Mouse (Mus musculus): ENCODE results near the gene Abcg4. TPM values are rescaled to one million over a fixed set of nuclear protein-coding genes. Genes with fewer than 3 reads are reported as not detected.

The Abcg4 gene
- total and polyA plus RNA-seq, 3 experiments: 0.23 to 1.1 (median 0.72) TPM

DNA sequence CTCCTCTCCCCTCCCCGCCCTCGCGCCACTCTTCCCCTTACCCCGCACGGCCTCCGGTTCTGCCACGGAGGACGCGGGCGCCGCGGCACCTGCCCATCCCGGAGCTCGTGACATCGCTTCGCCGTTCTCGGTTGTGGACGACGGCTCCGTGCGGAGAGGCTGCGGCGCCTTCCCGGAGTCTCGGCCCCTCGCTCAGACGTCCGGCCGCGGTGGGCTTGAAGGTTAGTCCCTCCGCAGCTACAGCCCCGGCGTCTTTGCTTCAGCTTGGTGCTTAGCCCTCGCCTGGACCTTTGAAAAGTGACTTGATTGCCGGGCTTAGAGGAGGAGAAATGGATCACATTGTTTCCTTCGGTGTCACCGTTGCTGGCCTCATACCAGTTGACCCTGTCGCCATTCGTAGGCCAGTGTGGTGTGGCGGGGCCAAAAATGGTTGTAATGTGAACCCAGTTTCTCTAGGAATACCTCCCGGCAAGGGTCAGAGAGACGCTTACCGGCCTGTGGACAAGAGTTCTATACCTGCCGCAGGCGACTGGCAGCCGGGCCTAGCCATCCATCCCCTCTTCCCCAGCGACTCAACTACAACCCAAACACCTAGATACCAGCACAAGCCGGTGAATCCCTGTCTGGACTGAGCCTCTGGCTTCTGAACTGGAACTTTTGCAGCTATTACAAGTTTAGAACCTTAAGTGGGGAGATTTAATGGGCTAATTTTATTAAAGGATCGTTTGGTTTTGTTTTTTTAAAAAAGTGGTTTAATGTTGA is 47.1 kb upstream of the Abcg4 start (continued):
- TF ChIP-seq ELF1 (IDR thresholded peaks at IDR 0.05; ENCODE audit: low read depth, low read length): no peak
- no peak for TF ChIP-seq JUND (conservative IDR thresholded peaks at IDR 0.05; ENCODE audit: low read depth, low read length)
- peak; percentile 46; the same call in 1 of the 2 replicates for TF ChIP-seq UBTF (IDR thresholded peaks at IDR 0.05; ENCODE audit: low read depth, low read length)
- TF ChIP-seq MAX (IDR thresholded peaks at IDR 0.05; ENCODE audit: low read length): 0 out of 2 replicates have a peak, but pooled peaks have one; percentile 50
- TF ChIP-seq CHD2 (IDR thresholded peaks at IDR 0.05; ENCODE audit: low read length): peak; percentile 73
- no peak for TF ChIP-seq ZC3H11A (IDR thresholded peaks at IDR 0.05; ENCODE audit: low read depth, low read length)
- no peak for TF ChIP-seq IRF4 (IDR thresholded peaks at IDR 0.05; ENCODE audit: low read depth, low read length)
- no peak; the same call in 1 of the 2 replicates for TF ChIP-seq RCOR1 (conservative IDR thresholded peaks at IDR 0.05; ENCODE audit: low read depth, low read length)
- TF ChIP-seq MAZ (IDR thresholded peaks at IDR 0.05; ENCODE audit: low read depth, low read length): no peak
- no peak for TF ChIP-seq CTCF (conservative IDR thresholded peaks at IDR 0.05 in 1 of 2, IDR thresholded peaks at IDR 0.05 in 1 of 2; ENCODE audit: low read depth in 2 of 2, low read length in 2 of 2)
- no peak; the same call in 1 of the 2 replicates for TF ChIP-seq CHD1 (IDR thresholded peaks at IDR 0.05; ENCODE audit: low read depth, low read length)

DNA sequence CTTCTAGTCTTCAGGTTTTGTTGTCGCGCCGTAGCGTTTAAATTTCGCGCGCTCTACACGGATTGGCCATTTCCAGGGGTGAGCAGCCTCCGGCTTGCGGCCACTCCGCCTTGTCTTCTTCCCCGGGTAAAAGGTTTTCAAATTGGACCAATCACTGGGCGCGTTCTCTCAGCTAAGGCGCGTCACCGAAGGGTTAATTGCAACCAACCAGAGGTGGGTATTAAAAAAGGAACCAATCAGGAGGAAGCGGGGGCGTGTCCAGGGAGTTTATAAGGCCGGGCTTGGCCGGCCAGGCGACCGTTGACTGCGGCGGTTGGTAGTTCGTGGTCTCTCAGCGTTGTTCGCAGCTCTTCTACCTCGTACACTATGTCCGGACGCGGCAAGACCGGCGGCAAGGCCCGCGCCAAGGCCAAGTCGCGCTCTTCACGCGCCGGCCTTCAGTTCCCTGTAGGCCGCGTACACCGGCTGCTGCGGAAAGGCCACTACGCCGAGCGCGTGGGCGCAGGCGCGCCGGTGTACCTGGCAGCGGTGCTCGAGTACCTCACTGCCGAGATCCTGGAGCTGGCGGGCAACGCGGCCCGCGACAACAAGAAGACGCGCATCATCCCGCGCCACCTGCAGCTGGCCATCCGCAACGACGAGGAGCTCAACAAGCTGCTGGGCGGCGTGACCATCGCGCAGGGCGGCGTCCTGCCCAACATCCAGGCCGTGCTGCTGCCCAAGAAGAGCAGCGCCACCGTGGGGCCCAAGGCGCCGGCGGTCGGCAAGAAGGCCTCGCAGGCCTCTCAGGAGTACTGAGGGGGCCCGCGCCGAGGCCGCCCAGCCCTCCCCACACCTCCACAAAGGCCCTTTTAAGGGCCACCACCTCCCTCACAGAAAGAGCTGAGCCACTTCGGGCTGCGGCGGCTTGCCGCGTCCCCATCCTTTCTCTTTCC is 46.2 kb upstream of the Abcg4 start, which contains the start of gene H2afx:
Gene H2afx, plus strand, starts transcription at position 299 of the 935 bp plus-strand sequence.
- Histone ChIP-seq H3K9ac (ENCODE audit: insufficient read depth, low read depth) (peak within 1 kb of the TSS; percentile 96), H3K4me1 (ENCODE audit: control insufficient read depth in 1 of 2, insufficient read depth in 2 of 2) (peaks cover 10 to 39% of the 10 kb centered on the region in 2 experiments; a peak in 2 of 4 replicates), H3K27me3 (replicated peaks) (no peaks in the 10 kb centered on the region), H3K36me3 (replicated peaks in 1 of 2; ENCODE audit: control insufficient read depth in 1 of 2, insufficient read depth in 1 of 2, low read length in 1 of 2) (peaks cover 47 to 65% of the 10 kb centered on the region in 2 experiments), H3K4me2 (ENCODE audit: insufficient read depth, low read depth, poor library complexity, severe bottlenecking) (peak within 1 kb of the TSS; percentile 76; the same call in 1 of the 2 replicates), H3K9me3 (replicated peaks; ENCODE audit: low read length) (no peaks in the 10 kb centered on the region), H3K4me3 (replicated peaks in 1 of 3; ENCODE audit: low read depth in 2 of 3, low read length in 2 of 3, poor library complexity in 1 of 3) (peak within 1 kb of the TSS; percentile 70 to 98 (median 87)), H3K79me2 (replicated peaks; ENCODE audit: control insufficient read depth, extremely low read depth, insufficient read depth, poor library complexity, severe bottlenecking) (peaks cover 31% of the 10 kb centered on the region), H3K27ac (ENCODE audit: insufficient read depth, low read depth) (peak within 1 kb of the TSS; percentile 92)
- in situ Hi-C loops (cut with MboI; ENCODE audit: low pct_ligation_motif_present, low pct_unique_long_range_greater_than_20kb, low sequenced_read_pairs): no loop called here
- DNase-seq (ENCODE audit: extremely low read depth): peak; percentile 99
- dilution Hi-C loops (cut with MboI; ENCODE audit: extremely low pct_ligation_motif_present, extremely low pct_unique_long_range_greater_than_20kb, low sequenced_read_pairs): no loop called here
- TF ChIP-seq NRF1 (IDR thresholded peaks at IDR 0.05; ENCODE audit: low read depth, low read length): peak; percentile 68
- TF ChIP-seq ETS1 (conservative IDR thresholded peaks at IDR 0.05; ENCODE audit: low read depth, low read length): 0 out of 2 replicates have a peak, but pooled peaks have one; percentile 18
- TF ChIP-seq EP300 (IDR thresholded peaks at IDR 0.05; ENCODE audit: low read length): no peak
- TF ChIP-seq JUND (conservative IDR thresholded peaks at IDR 0.05; ENCODE audit: low read depth, low read length): no peak
- peak; percentile 91 for TF ChIP-seq SIN3A (IDR thresholded peaks at IDR 0.05; ENCODE audit: low read length)
- no peak for TF ChIP-seq MAFK (IDR thresholded peaks at IDR 0.05; ENCODE audit: insufficient replicate concordance, low read length)
- 0 out of 2 replicates have a peak, but pooled peaks have one; percentile 10 for TF ChIP-seq BHLHE40 (IDR thresholded peaks at IDR 0.05; ENCODE audit: low read depth, low read length)
- TF ChIP-seq MXI1 (IDR thresholded peaks at IDR 0.05; ENCODE audit: low read depth, low read length): peak; percentile 63
- TF ChIP-seq JUN (IDR thresholded peaks at IDR 0.05; ENCODE audit: insufficient read depth, low read depth, low read length): no peak
- no peak; the same call in 1 of the 2 replicates for TF ChIP-seq MAX (IDR thresholded peaks at IDR 0.05; ENCODE audit: low read length)
- peak in 1 of 2 experiments; percentile 27; a peak in 1 of 4 replicates for TF ChIP-seq CTCF (conservative IDR thresholded peaks at IDR 0.05 in 1 of 2, IDR thresholded peaks at IDR 0.05 in 1 of 2; ENCODE audit: low read depth in 2 of 2, low read length in 2 of 2)
- peak; percentile 100 for TF ChIP-seq NELFE (IDR thresholded peaks at IDR 0.05; ENCODE audit: low read depth, low read length)
- TF ChIP-seq MYC (IDR thresholded peaks at IDR 0.05; ENCODE audit: low read depth, low read length): peak; percentile 75
- no peak; the same call in 1 of the 2 replicates for TF ChIP-seq SMC3 (IDR thresholded peaks at IDR 0.05; ENCODE audit: low read depth, low read length)
- TF ChIP-seq HCFC1 (IDR thresholded peaks at IDR 0.05; ENCODE audit: low read depth, low read length): peak; percentile 69
- TF ChIP-seq ZC3H11A (IDR thresholded peaks at IDR 0.05; ENCODE audit: low read depth, low read length): no peak
- peak; percentile 50; the same call in 1 of the 2 replicates for TF ChIP-seq MEF2A (IDR thresholded peaks at IDR 0.05; ENCODE audit: borderline replicate concordance, low read depth, low read length)
- TF ChIP-seq TCF12 (IDR thresholded peaks at IDR 0.05; ENCODE audit: low read depth, low read length): peak; percentile 98
- TF ChIP-seq POLR2A (IDR thresholded peaks at IDR 0.05; ENCODE audit: low read depth, low read length): peak; percentile 99
- TF ChIP-seq USF1 (IDR thresholded peaks at IDR 0.05; ENCODE audit: low read depth, low read length): no peak
- no peak for TF ChIP-seq CHD1 (IDR thresholded peaks at IDR 0.05; ENCODE audit: low read depth, low read length)
- no peak for TF ChIP-seq ZNF384 (IDR thresholded peaks at IDR 0.05; ENCODE audit: low read depth, low read length)
- TF ChIP-seq TBP (conservative IDR thresholded peaks at IDR 0.05; ENCODE audit: low read depth, low read length): peak; percentile 99
- TF ChIP-seq IRF4 (IDR thresholded peaks at IDR 0.05; ENCODE audit: low read depth, low read length): peak; percentile 11; the same call in 1 of the 2 replicates
- TF ChIP-seq UBTF (IDR thresholded peaks at IDR 0.05; ENCODE audit: low read depth, low read length): peak; percentile 98
- TF ChIP-seq RCOR1 (conservative IDR thresholded peaks at IDR 0.05; ENCODE audit: low read depth, low read length): peak; percentile 89
- peak; percentile 90 for TF ChIP-seq CHD2 (IDR thresholded peaks at IDR 0.05; ENCODE audit: low read length)
- no peak for TF ChIP-seq USF2 (conservative IDR thresholded peaks at IDR 0.05; ENCODE audit: low read depth, low read length)
- TF ChIP-seq ZMIZ1 (IDR thresholded peaks at IDR 0.05; ENCODE audit: low read depth, low read length): peak; percentile 100

Measured in CH12.LX (cell line).